In genomic region chr6:56480914-56481482, GRCm38 (mm10) we compare ENCODE assay signal across 8 mouse cellular contexts.
DNase-seq lines count a peak whose midpoint lies in the region; ATAC-seq lines count a peak whose summit lies in the region.

No protein-coding gene starts in this region.

- no peaks in the 10 kb centered on the region for H3K27me3 ChIP-seq in splenic B cell, adult 2 months (ENCODE audit: control insufficient read depth, insufficient read depth, low read length, poor library complexity, severe bottlenecking)

- ATAC-seq in common myeloid progenitor, adult 5-6 weeks (replicated peaks; ENCODE audit: low read depth, poor library complexity, severe bottlenecking): peak; percentile 68

- H3K36me3 ChIP-seq in splenic B cell, adult 2 months (ENCODE audit: control insufficient read depth, insufficient read depth, low read length, poor library complexity, severe bottlenecking): no peaks in the 10 kb centered on the region

- intact Hi-C loops in heart, postnatal 36 days (cut with DNase I): loop anchor here (1.0 kb wide), 2 partner anchors 127 to 210 kb away; no protein-coding TSS in a partner anchor

- peak; percentile 19 to 73 for DNase-seq in adrenal gland, adult (ENCODE audit: inconsistent age in 2 of 2, low spot score in 1 of 2)
- no peak for DNase-seq in adrenal gland, postnatal 4 days (ENCODE audit: low spot score in 2 of 2)
- DNase-seq in R1 (ENCODE audit: low read depth, low spot score): peak; percentile 63
- DNase-seq in heart, postnatal 36 days: peak; percentile 37 to 53
- peak; percentile 8 for DNase-seq in layer of hippocampus, adult 9-11 months
- peak; percentile 72 for DNase-seq in mesoderm, embryonic 11.5 days (ENCODE audit: low read depth, low spot score)
- peak; percentile 25 for DNase-seq in splenic B cell, adult 2 months (ENCODE audit: low read depth, low spot score)

Comparison
In these comparisons a context has a peak if more than half of its experiments do, and no peak if none do; other contexts are left out.
1. DNase-seq: peak in adrenal gland, adult (2 of 2), R1 (single experiment), heart, postnatal 36 days (2 of 2), layer of hippocampus, adult 9-11 months (single experiment), mesoderm, embryonic 11.5 days (single experiment) and splenic B cell, adult 2 months (single experiment); none in adrenal gland, postnatal 4 days (0 of 2).